Mouse (Mus musculus): Measurements from ENCODE around the gene Tns2. TPM values are rescaled to one million over a fixed set of nuclear protein-coding genes. Genes with fewer than 3 reads are reported as not detected.
"Not testable (repeated sequence)": the region's sequence is repeated elsewhere in the genome, so short reads cannot be mapped to it uniquely, and the experiment has no call there.

The Tns2 gene
- polyA plus RNA-seq, 1 experiment from 2014 or later: 45.9 TPM

DNA sequence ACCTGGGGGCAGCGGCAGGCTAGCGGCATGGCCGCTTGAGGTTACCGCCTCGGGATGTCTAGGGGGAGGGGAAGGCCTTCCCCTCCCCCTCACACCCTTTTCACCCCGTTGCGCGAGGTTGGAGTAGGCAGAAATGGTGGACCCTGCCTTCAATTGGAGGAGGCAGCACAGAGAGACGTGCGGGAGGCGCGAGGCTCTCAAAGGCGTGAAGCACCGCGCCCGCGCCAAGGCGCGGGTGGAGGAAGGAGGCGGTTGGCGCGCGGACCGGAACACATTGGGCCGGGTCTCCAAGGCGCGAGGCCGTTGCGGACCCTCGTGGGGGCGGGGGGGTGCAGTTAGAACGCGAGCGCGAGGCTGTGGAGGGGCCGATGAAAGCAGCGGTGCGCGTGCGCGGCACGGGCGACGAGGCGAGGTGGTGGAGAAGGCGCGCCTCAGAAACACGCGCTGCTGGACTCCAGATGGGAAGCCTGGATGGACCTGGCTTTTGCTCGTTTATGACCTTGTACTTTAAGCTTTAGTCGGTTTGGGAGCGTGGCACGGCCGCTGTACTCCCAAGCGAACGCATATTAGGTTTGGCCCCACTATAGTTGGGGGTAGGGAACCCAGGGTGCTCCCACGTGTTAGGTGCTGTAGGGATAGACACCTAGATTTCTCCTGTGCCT lies 26.0 kb upstream of the Tns2 start:
- peak overlapping the region; percentile 86 for H3K4me2 ChIP-seq (ENCODE audit: low read depth, low read length)
- H3K4me3 ChIP-seq (ENCODE audit: low read depth, low read length): peak overlapping the region; percentile 88
- H3K9me3 ChIP-seq (ENCODE audit: control insufficient read depth, low read length): no peaks in the 10 kb centered on the region
- H3K4me1 ChIP-seq (ENCODE audit: control insufficient read depth, insufficient read depth, low read length): peaks cover 16% of the 10 kb centered on the region
- DNase-seq (ENCODE audit: low spot score): peak; percentile 67
- H3K27ac ChIP-seq (replicated peaks; ENCODE audit: low read depth, low read length): peak overlapping the region; percentile 96
- H3K36me3 ChIP-seq (ENCODE audit: control insufficient read depth, insufficient read depth, low read length): no peaks in the 10 kb centered on the region
- under 1% methylated on average over 30 of the region's 57 CpGs for WGBS
- H3K27me3 ChIP-seq (replicated peaks; ENCODE audit: control insufficient read depth, insufficient read depth, low read length): no peaks in the 10 kb centered on the region
- peak; percentile 38 for ATAC-seq (ENCODE audit: low read depth)
- peak overlapping the region; percentile 93 for H3K9ac ChIP-seq (ENCODE audit: low read depth, low read length)

GRCm38 (mm10) chr15:102074876-102075585 lies 25.2 kb upstream of the Tns2 start:
- ATAC-seq (ENCODE audit: low read depth) (no peak), DNase-seq (ENCODE audit: low spot score) (no peak)
- H3K27ac ChIP-seq (replicated peaks; ENCODE audit: low read depth, low read length): peak overlapping the region; percentile 96; the same call in 1 of the 2 replicates
- no peaks in the 10 kb centered on the region for H3K9me3 ChIP-seq (ENCODE audit: control insufficient read depth, low read length)
- H3K9ac ChIP-seq (ENCODE audit: low read depth, low read length): peak overlapping the region; percentile 93
- no peaks in the 10 kb centered on the region for H3K36me3 ChIP-seq (ENCODE audit: control insufficient read depth, insufficient read depth, low read length)
- peaks cover 16% of the 10 kb centered on the region for H3K4me1 ChIP-seq (ENCODE audit: control insufficient read depth, insufficient read depth, low read length)
- no peaks in the 10 kb centered on the region for H3K27me3 ChIP-seq (replicated peaks; ENCODE audit: control insufficient read depth, insufficient read depth, low read length)
- WGBS: 10% methylated on average over 11 of the region's 11 CpGs
- peak overlapping the region; percentile 88 for H3K4me3 ChIP-seq (ENCODE audit: low read depth, low read length)
- peak overlapping the region; percentile 86 for H3K4me2 ChIP-seq (ENCODE audit: low read depth, low read length)

GRCm38 (mm10) chr15:102077111-102077677 lies 23.0 kb upstream of the Tns2 start:
- Histone ChIP-seq H3K9ac (ENCODE audit: low read depth, low read length) (no peak overlapping the region), H3K4me1 (ENCODE audit: control insufficient read depth, insufficient read depth, low read length) (peaks cover 16% of the 10 kb centered on the region), H3K36me3 (ENCODE audit: control insufficient read depth, insufficient read depth, low read length) (peaks cover 4% of the 10 kb centered on the region), H3K27me3 (replicated peaks; ENCODE audit: control insufficient read depth, insufficient read depth, low read length) (no peaks in the 10 kb centered on the region), H3K4me3 (ENCODE audit: low read depth, low read length) (no peak overlapping the region), H3K9me3 (ENCODE audit: control insufficient read depth, low read length) (no peaks in the 10 kb centered on the region), H3K4me2 (ENCODE audit: low read depth, low read length) (no peak overlapping the region), H3K27ac (replicated peaks; ENCODE audit: low read depth, low read length) (no peak overlapping the region)
- DNase-seq (ENCODE audit: low spot score) (no peak), ATAC-seq (ENCODE audit: low read depth) (no peak)
- WGBS: 94% methylated on average over 2 of the region's 2 CpGs

DNA sequence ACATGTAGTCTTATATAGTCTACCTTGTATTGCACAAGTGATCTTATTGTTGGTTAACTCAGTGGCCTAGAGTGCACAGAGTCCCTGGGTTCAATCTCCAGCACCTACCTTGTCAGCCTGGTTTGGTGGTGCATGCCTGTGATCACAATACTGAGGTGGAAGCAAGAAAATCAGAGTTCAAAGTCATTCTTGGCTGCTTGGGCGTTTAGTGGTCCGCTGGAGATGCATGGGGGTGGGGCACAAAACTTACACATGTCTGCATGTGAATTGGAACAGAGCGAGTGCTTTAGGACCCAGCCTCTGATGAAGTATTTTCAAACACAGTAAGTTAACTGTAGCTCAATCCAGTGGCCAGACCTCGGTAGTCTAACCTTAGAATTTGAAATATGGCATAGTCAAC lies 21.0 kb upstream of the Tns2 start:
- no peak overlapping the region for H3K4me3 ChIP-seq (ENCODE audit: low read depth, low read length)
- DNase-seq (ENCODE audit: low spot score) (no peak), ATAC-seq (ENCODE audit: low read depth) (no peak)
- H3K4me2 ChIP-seq (ENCODE audit: low read depth, low read length): no peak overlapping the region
- H3K9ac ChIP-seq (ENCODE audit: low read depth, low read length): no peak overlapping the region
- H3K4me1 ChIP-seq (ENCODE audit: control insufficient read depth, insufficient read depth, low read length): peaks cover 13% of the 10 kb centered on the region
- H3K27ac ChIP-seq (replicated peaks; ENCODE audit: low read depth, low read length): no peak overlapping the region
- H3K9me3 ChIP-seq (ENCODE audit: control insufficient read depth, low read length): no peaks in the 10 kb centered on the region
- H3K36me3 ChIP-seq (ENCODE audit: control insufficient read depth, insufficient read depth, low read length): peaks cover 25% of the 10 kb centered on the region
- no peaks in the 10 kb centered on the region for H3K27me3 ChIP-seq (replicated peaks; ENCODE audit: control insufficient read depth, insufficient read depth, low read length)
- WGBS: 69% methylated on average over 4 of the region's 4 CpGs

DNA sequence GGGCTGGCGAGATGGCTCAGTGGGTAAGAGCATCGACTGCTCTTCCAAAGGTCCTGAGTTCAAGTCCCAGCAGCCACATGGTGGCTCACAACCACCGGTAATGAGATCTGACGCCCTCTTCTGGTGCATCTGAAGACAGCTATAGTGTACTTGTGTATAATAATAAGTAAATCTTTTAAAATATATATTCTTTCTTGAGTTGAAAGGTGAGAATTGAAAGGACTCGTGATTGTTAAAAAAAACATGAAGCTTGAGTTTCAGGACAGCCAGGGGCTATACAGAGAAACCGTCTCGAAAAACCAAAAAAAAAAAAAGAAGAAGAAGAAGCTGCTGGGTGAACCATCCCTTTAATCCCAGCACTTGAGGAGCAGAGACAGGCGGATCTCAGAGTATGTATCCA lies 20.3 kb upstream of the Tns2 start:
- H3K4me3 ChIP-seq (ENCODE audit: low read depth, low read length); H3K9ac ChIP-seq (ENCODE audit: low read depth, low read length); H3K4me2 ChIP-seq (ENCODE audit: low read depth, low read length); H3K9me3 ChIP-seq (ENCODE audit: control insufficient read depth, low read length); DNase-seq (ENCODE audit: low spot score); H3K27ac ChIP-seq (replicated peaks; ENCODE audit: low read depth, low read length); H3K27me3 ChIP-seq (replicated peaks; ENCODE audit: control insufficient read depth, insufficient read depth, low read length); ATAC-seq (ENCODE audit: low read depth): not testable (repeated sequence)
- WGBS: 71% methylated on average over 8 of the region's 8 CpGs
- Histone ChIP-seq H3K36me3 (ENCODE audit: control insufficient read depth, insufficient read depth, low read length) (peaks cover 32% of the 10 kb centered on the region), H3K4me1 (ENCODE audit: control insufficient read depth, insufficient read depth, low read length) (peaks cover 11% of the 10 kb centered on the region)

- DNase-seq (ENCODE audit: low spot score) (no peak), ATAC-seq (ENCODE audit: low read depth) (no peak)
- Histone ChIP-seq H3K4me2 (ENCODE audit: low read depth, low read length) (no peak overlapping the region), H3K27me3 (replicated peaks; ENCODE audit: control insufficient read depth, insufficient read depth, low read length) (no peaks in the 10 kb centered on the region), H3K9ac (ENCODE audit: low read depth, low read length) (no peak overlapping the region), H3K4me3 (ENCODE audit: low read depth, low read length) (no peak overlapping the region), H3K36me3 (ENCODE audit: control insufficient read depth, insufficient read depth, low read length) (peaks cover 35% of the 10 kb centered on the region), H3K4me1 (ENCODE audit: control insufficient read depth, insufficient read depth, low read length) (peaks cover 6% of the 10 kb centered on the region), H3K9me3 (ENCODE audit: control insufficient read depth, low read length) (no peaks in the 10 kb centered on the region), H3K27ac (replicated peaks; ENCODE audit: low read depth, low read length) (no peak overlapping the region)
- 59% methylated on average over 2 of the region's 2 CpGs for WGBS
These were observed 19.8 kb upstream of the Tns2 start for GRCm38 (mm10) chr15:102080429-102080828.

DNA sequence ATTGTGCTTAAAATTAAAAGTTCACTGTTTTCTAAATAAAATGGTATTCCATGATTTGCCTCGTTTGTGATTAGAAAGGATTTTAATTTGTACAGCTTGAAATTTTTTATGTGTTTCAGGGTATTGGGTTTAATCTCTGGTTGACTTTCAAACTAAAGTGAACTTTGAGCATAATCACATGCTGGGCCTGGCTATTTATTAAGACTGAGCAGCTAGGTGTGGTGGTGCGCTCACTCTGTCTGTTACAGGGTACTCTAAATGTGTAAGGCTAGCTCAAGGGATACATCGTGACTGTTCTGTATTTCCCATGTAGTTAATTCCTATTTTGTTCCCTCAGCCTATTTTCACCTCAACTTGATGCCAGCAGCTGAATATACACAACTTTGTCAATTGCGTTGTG lies 18.1 kb upstream of the Tns2 start:
- WGBS: 87% methylated on average over 4 of the region's 4 CpGs
- ATAC-seq (ENCODE audit: low read depth) (no peak), DNase-seq (ENCODE audit: low spot score) (no peak)
- H3K9me3 ChIP-seq (ENCODE audit: control insufficient read depth, low read length): no peaks in the 10 kb centered on the region
- peaks cover 52% of the 10 kb centered on the region for H3K36me3 ChIP-seq (ENCODE audit: control insufficient read depth, insufficient read depth, low read length)
- no peak overlapping the region for H3K4me3 ChIP-seq (ENCODE audit: low read depth, low read length)
- no peak overlapping the region for H3K4me2 ChIP-seq (ENCODE audit: low read depth, low read length)
- H3K4me1 ChIP-seq (ENCODE audit: control insufficient read depth, insufficient read depth, low read length): no peaks in the 10 kb centered on the region
- H3K27ac ChIP-seq (replicated peaks; ENCODE audit: low read depth, low read length): no peak overlapping the region
- no peaks in the 10 kb centered on the region for H3K27me3 ChIP-seq (replicated peaks; ENCODE audit: control insufficient read depth, insufficient read depth, low read length)
- no peak overlapping the region for H3K9ac ChIP-seq (ENCODE audit: low read depth, low read length)

DNA sequence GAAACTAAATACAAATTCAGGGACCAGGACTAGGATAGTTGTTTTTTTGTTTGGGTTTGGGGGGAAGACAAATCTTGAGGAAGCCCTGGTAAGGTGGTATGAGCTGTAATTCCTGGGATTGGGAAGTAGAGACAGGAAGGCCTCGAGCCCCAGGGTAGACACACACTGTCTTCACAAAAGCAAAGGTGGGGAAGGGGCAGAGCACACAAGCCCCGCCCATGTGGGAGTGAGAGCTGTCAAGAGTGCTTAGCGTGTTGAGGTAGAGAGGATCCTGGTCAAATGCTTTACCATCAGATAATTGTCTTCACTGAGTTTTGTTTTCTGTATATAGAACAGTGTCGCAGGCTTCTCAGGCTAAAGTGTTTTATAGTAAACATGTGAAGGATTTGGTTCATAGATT lies 17.2 kb upstream of the Tns2 start:
- Histone ChIP-seq H3K27ac (replicated peaks; ENCODE audit: low read depth, low read length) (no peak overlapping the region), H3K36me3 (ENCODE audit: control insufficient read depth, insufficient read depth, low read length) (peaks cover 61% of the 10 kb centered on the region), H3K4me3 (ENCODE audit: low read depth, low read length) (no peak overlapping the region), H3K4me2 (ENCODE audit: low read depth, low read length) (no peak overlapping the region), H3K4me1 (ENCODE audit: control insufficient read depth, insufficient read depth, low read length) (no peaks in the 10 kb centered on the region), H3K27me3 (replicated peaks; ENCODE audit: control insufficient read depth, insufficient read depth, low read length) (no peaks in the 10 kb centered on the region), H3K9ac (ENCODE audit: low read depth, low read length) (no peak overlapping the region), H3K9me3 (ENCODE audit: control insufficient read depth, low read length) (no peaks in the 10 kb centered on the region)
- WGBS: 89% methylated on average over 4 of the region's 4 CpGs
- DNase-seq (ENCODE audit: low spot score): no peak
- no peak for ATAC-seq (ENCODE audit: low read depth)
